Mouse (Mus musculus) frontal cortex, postnatal 36 days (tissue): Measurements from ENCODE around the gene Prss29.

Experiments used
- DNase-seq, 2 experiments: peaks; one replicate each; pipeline ENCODE4 v3.0.0; 2022; ENCODE audit warnings: low spot score in 2 of 2

Prss29 gene

DNA sequence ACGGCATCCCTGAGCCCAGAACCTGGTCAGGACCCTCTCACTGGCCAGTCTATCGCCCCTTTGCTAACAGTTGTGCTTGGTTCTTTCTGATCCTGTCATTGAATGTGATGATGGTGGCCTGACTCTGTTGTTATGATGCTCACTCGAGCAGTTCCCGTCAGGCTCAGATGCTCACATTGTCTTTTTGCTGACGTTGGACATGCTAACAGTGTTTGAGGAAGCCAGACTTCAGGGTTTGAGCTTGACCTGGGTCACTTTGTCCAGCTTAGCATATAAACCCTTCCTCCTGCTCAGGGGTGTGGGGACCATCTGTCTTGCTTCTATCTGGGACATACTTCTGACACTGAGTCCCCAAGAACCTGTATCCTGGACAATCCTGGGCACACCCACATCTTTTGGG is at the start of gene Prss29:
Prss29 (plus strand) TSS at position 301 of the 400 bp plus-strand sequence.
- no peak for DNase-seq

DNA sequence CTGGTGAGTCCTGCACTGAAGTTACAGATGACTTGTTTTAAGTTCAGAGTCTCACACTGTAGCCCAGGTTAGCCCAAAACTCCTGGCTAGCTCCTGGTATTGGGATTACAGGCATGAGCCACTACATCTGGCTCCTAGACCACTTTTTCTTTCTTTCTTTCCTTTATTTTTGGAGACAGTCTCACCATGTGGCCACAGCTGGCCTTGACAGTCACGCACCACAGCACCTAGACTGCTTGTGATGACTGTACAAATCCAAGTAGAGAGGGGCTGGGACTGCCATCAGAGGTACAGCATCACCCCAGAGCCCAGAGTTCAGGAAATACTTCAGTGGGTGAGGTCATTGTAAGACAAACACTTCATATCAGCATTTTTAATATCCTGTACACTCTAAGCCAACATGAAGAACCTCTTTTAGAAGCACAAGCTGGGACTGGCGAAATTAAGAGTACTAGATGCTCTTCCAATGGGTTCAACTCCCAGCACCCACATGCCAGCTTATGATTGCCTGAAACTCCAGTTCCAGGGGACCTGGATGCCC is 47.6 kb upstream of the Prss29 start:
- DNase-seq = no peak

DNA sequence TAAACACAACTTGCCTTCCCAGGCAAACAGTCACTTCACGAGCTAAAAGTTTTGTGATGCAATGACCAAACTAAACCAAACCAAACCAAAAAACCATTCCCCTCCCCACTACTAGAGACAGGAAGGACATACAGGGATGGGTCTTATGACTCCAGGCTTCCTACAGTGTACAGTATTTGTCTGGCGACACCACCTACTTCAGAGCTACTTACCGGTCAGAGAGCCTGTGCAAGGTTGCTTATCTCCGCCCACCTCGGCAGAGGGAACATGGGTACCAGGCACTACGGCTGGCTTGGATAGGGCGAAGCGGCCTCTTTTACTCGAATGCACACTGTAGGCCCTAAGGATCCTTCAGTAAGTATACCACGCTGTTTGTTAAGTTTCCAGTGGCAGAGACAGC is 46.1 kb upstream of the Prss29 start:
- DNase-seq = no peak

DNA sequence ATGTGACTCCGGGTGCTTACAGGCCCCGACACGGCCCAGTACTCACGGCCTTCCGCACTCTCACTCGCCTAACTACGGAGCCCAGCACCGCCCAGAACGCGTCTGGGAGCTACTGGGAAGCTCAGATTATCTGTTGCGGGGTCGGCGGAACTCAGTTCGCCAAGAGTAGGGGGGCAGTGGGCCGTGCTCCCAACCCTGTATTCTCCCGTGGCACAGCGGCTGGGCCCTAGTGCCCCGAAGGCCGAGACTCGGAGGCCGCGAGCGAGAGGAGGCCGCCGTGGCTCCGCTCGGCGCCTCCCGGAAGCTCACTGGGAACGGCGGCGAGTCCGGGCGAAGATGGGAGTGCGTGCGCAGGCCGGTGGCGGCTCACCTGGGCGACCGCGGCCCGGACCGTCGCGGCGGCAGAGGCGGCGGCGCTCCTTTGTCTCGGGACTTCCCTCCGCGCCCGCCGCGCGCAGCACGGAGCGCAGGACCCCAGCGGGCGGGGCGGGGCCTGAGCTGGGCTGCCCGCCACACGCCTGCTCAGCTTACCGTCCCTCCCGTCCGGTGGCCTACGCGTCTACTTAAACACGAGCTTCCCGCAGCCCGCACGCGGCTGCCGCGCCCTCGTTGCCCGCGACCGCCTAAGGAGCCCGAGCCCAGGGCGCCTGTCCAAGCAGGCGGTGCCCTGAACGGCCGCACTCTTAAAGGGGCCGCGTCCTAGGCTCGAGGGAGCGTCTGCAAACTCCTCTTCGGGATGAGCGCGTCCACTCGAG is 45.3 kb upstream of the Prss29 start:
- DNase-seq = peak; percentile 95

DNA sequence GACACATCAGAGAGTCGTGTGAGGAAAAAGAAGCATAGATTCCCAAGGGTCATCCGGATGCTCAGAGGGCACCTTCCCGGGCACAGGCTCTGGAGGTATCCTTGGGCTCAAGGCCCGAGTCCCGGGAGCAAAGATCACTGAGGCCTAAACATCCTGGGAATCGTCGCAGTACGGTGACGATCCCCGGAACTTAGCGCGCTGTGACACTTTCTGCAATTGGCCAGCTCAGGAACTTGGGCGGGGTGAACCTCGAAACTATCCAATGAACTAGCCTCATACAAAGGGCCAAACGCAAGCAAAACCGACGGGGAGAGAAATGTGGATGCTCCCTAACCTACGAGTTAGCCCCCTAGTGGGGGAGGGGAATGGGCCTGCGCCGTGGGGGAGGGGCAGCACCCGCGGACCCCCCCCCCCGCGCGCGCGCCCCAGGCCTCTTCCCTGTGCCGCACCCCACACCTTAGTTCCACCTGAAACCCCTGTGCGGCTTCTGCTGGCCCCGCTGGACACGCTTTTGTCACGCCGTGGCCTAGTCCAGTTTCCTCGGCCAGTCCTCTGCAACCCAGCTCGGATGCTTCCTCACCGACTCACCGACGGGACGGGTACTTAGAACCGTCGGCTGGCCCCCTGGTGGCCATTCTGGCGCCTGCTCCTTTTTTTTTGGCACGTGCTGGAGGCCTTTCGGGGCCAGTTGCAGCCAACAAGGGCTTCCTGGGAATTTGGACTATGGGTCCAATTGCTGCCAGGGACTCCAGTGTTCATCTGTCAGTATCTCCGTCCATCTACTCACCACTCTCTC is 44.5 kb upstream of the Prss29 start:
- peak; percentile 97 to 98 for DNase-seq

DNA sequence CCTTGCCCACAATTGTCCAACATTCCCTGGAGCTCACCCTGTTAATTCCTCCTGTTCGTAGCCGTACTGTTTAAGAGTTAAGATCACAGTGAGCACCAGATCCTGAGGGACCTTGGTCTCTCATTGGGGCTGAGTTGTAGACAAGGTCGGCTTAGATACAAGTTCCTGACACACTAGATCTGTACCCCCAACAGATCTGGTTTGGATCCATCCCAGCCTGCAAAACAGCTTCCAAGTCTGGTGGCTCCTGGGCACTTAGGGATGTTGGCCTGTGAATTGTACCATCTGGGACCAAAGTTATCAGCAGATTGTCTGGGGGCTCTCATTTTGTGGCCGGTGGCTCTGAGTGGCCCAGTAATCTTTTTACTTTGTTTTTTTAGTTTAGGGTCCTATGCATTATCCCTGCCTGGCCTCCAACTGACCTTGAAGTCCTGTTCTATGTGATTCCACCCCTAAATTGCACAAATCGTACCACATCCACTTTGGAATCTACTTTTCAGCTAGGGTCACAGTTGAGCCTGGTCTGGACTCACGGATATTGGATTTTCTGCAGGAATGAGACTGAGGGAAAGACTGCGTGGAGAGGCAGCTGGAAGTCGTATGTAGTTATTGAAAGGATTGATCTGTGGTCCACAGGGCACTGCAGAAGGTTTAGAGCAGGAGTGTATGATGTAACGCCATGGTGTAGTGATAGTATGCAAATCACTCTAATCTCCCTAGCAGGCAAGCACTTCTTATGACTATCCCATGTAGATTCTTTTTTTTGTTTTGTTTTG is 43.7 kb upstream of the Prss29 start, which contains the start of gene Ube2i:
Ube2i (minus strand) TSS at position 52 of the 776 bp plus-strand sequence.
- DNase-seq = no peak

DNA sequence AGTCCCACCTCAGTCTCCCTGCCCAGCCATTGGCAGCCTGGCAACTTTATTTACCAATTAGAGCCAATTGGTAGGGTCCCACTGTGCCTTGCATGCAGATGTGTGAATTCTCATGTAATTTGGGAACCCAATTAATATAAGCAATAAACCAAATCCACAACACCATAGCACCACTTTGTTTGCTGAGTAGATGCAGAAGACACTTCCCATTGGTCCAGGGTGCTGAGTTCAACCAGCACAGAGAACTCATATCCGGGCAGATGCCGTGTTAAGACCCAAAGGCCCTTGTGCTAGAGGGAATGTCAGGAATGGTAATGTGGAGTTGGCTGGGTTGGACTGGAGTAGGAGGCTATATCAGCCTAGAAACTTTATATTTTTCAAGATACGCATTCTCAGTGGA is 42.6 kb upstream of the Prss29 start:
- DNase-seq = no peak

DNA sequence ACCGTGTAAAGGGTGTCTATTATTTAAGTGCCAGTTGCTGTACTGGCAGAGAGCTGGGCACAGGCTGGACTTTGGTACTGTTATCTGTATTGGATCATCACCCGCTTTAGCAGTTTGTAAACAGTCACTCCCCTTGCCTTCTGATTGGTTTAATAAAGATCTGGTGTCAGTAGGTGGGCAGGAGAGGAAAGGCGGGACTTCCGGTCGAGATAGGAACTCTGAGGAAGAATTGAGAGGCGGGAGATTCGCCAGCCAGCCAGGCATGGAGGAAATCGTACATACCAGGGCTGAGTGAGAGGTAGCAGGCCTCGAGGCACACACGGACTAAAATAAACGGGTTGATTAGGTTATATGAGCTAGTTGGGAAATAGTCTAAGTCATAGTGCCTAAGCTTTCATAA is 36.3 kb upstream of the Prss29 start:
- no peak for DNase-seq

DNA sequence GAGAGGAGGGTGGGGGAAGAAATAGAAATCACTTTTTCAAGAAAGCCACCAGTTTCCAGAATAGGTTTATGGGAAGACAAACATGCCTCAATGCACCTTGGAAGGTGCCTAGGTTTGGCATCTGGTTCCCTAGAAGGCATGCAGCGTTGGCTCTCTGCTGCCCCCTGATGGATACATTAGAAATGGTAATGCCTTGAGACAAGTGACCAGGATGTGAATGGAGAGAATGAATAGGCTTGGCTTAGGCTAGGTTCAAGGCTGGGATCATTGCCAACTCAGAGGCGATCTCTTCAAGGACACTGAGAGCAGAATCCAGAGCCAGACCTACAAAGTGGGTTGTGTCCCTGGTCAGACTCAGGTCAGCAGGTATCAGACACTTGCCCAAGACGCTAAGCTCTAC is 33.4 kb upstream of the Prss29 start:
- peak; percentile 46 to 63 for DNase-seq

DNA sequence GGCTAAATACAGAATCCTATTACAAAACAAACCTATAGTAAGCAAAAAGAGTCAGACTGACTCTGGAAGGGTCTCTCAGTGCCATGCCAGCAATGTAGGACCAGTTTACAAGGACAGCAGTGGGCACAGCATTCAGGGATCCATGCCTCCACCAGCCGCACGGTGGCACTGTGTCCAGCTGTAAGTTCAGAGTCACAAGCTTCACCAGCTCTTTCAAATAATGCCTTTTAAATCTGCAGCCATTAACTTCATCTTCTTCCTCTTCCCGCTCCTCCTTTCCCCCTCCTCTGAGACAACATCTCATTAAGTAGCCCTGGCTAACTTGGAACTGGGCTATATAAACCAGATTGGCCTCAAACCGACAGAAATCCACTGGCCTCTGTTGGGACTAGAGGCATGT is 29.6 kb upstream of the Prss29 start:
- DNase-seq = peak; percentile 38 to 45

DNA sequence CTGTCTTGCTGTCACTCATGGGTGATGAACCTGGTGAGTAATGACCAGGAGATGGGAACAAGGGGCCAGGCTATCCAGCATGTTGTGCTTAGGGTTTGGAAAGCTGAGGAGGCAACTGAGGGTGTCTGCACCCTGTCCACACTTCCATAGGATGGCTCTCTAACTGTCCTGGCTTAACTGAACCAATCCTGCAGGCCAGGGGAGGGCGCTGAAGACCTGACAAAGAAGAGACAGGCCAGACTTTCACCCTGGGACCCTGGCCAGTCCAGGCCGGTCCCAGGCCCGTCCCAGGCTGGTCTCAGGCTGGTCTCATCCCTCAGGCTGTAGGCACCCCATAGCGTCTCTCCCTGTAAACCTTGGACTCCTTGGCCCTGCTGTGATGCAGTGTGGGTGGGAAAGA is 28.0 kb upstream of the Prss29 start:
- no peak for DNase-seq

DNA sequence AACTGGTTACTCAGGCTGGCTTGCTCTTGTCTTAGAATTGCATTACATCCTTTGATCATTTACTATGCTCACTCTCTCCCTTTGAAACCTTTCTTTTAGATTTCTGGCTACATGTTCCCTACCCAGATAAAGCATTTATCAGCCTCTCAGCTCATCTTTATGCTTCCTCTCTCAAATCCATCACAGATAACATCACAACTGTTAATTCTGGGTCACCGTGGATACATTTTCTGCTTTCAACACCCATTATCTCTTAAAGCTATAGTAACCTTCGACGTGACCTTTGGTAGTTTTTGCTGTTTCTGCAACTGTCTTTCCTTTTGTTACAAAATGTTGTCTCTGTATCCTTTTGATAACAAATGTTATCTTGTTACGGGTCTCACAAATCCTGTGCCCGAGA is 25.0 kb upstream of the Prss29 start:
- no peak for DNase-seq

DNA sequence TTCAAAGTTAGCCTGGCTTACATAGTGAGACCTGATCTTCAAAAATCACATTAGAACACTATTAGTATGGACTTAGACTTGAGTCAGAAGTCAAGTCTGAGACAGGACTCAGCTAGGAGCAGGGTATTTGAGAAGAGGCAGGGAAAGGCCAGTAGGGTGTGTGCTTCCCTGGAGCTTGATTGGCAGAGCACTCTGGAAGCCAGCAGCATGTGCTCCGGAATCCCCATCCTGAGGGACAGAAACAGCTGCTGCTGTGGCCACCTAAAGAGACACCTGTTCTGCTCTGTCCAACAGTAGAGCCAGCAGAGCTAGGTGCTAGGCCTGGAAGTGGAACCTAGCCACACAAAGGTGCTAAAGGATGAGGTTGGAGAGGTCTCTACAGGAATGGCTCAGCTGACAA is 24.3 kb upstream of the Prss29 start:
- no peak for DNase-seq

DNA sequence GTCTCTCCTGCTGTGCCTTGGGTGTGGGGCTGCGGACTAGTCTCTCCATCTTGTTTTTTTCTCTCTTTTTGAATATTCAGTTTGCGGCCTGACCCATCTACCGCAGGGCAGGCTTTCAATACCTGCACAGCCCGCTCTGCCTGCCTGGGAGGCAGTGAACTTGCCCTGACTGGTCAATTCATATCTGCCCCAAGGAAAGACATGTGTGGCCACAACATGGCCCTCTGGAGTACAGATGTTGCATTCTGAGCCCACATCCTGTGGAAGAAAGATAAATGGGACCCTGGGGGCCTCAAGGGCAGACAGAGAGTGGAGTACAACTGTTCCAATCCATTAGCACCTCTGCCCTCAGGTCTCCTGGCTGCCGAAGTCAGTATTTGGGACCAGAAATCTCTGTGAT is 20.4 kb upstream of the Prss29 start, which contains the start of gene Prss34:
Prss34 (plus strand) TSS at position 301 of the 400 bp plus-strand sequence.
- no peak for DNase-seq

DNA sequence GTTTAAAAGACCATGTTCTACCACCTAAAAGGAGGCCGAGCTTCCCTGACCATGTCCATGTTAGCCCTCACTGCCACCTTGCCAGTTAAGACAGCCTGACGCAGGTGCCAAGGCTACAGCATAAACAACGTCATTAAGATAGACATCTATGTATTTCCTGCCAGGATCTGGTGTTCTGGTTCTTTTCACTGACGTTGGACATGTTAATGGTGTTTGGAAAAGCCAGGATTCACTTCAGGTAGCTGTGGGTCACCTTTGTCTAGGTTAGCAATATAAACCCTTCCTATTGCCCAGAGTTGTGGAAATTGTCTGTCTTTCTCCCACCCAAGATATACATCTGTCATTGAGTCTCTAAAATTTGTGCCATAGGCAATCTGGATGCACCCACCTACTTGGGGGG is 10.1 kb upstream of the Prss29 start, which contains the start of gene Prss28:
Prss28 (plus strand) TSS at position 301 of the 400 bp plus-strand sequence.
- DNase-seq = no peak

DNA sequence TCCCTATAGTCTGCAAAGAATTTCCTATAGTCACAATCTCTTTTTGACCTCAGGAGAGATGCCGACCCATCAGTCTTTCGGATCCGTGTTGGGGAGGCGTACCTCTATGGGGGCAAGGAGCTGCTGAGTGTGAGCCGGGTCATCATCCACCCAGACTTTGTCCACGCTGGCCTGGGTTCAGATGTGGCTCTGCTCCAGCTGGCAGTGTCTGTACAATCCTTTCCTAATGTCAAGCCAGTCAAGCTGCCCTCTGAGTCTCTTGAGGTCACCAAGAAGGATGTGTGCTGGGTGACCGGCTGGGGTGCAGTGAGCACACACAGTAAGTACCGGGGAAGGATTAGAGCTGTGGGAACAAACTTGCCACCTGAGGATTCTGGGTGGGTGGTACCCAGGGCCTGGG is 2.4 kb downstream of the Prss29 start:
- no peak for DNase-seq

DNA sequence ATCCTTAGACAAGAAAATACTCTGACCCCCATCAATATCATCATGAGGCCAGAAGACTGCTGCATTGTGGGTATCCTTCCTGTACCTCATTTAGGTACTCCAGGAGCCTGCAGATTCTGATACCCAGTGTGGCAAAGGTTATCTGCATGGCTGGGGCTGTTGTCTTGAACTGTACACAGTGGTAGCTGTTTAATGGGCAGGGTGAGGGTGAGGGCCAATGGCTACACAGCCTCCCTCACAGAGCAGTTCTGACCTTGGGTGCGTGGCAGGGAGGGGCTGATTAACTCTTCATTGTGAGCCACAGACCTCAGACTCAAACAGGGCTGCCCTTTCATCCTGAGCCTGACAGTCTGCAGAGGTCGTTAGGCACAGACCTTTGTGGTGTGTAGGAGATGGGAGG is 4.5 kb downstream of the Prss29 start:
- no peak for DNase-seq

DNA sequence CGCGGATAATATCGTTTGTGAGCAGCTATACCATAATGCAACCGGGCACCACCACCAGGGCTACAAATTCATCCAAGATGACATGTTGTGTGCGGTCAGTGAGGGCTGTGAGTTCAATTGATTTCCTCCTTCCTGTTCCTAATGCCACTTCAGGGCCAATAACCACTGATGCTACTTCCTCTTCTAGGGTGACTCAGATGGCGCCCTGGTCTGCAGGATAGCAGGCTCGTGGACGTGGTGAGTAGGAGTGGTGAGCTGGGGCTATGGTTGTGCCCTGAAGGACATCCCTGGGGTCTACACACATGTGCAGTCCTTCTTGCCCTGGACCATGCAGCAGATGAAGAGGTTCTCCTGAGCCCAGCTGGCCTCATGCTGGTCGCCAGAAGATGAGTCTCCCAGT is 13.9 kb downstream of the Prss29 start:
- no peak for DNase-seq

DNA sequence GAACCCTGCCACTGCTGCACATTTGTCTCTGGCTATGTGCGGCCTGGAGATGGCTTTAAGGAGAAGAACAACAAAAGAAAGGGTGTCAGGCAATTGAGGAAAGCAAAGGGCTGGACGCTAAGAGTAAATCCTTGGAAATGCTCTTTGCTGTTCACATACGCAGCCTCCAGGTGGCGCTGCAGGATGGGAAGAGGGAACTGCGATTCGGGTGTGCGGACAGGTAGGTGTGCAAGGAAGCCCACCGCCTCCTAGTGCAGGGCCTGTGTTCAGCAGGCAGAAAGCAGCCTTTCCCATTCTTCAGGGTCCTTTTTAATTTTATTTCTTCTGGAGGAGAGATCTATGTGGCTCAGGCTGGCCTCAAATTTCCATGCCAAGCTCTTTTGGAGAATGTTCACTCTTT is 15.5 kb downstream of the Prss29 start:
- DNase-seq = peak; percentile 49 to 64

DNA sequence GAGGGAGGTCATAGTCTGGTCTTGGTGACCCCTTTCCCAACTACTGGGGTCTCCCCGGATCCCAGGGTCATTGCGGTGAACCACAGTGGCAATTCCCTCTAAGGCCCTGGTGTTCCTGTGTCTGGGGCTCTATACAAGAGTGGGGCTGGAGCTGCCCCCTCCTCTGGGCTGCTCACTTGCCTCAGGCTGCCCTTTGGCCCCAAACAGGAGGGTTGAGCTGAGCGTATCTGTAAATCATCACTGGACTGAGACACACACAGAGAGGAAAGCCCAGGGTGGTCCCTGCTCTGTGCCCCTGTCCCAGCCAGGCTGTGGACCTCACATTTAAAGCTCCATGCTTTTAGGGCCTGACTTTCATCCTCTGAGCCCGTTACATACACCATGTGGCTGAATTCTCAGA is 19.8 kb downstream of the Prss29 start:
- DNase-seq = no peak

DNA sequence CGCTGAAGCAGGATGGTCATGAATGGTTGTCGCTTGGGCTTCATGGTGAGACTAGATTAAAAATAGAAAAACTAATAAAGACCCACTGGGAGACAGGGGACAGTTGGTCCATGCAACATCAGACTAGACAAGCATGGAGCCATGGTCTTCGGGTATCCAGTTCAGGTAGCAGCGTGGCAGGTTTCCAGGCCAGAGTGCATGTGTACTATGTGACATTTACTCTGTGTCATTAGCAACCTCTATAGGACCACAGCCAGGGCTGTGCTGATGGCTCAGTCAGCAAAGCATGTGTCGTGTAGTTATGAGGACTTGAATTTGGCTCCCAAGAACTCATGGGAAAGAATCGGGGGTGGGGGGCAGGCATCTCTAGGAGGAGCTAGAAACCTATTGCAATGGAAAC is 21.5 kb downstream of the Prss29 start:
- no peak for DNase-seq

DNA sequence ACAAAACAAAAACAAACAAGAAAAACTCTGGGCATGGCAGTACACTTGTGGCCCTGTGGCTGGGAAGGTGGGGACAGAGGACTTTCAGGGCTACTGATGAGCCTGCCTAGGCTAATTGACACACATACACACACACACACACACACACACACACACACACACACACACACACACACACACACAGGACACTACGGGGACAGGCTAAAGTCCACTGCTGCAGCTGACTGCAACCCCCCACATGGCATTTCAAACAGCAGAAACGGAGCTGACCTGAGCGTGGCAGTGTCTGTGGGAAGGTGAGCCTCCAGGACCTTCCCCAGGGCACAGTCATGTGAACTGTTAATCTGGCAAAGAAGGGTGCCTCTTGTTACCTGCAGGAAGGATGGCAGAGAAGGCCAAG is 23.0 kb downstream of the Prss29 start:
- no peak for DNase-seq
